In the genomic region with DNA sequence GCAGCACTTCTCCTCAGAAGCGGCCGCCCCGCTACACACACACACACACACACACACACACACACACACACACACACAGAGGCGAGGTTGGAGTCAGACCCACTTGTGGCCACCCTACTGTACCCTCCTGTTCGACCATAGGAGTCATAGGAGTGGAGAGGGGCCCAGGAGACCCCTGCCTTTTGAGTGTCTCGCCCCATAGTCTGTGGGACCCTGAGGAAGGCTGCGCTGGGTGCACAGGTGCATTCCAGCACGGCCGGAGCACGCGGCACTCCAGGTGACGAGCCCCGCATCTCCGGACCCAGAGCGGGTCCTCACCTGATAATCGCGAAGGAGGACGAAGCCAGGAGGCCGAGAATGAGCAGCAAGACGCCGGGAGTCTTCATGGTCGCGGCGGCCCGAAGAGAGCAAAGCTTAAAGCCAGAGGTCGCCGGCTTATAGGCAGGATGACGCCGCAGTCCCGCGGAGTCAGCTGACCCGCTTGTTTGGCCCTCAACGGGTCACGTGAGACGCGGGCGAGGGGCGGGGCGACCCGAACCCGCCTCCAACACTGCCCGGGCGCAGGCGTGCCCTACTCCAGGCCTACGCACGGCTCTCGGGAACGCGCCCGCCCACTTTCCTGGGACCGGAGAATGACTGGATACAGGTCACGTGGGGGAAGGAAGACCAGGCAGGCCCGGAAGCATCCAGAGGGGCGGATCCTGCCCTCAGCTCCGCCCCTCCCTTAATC, we compare ENCODE assay signal across 8 mouse cellular contexts. TPM values are rescaled to one million over a fixed set of nuclear protein-coding genes. Genes with fewer than 3 reads are reported as not detected.
DNase-seq lines count a peak whose midpoint lies in the region; ATAC-seq and TF ChIP-seq lines count a peak whose summit lies in the region.

TSS of gene Ctsd (minus strand) at position 620 of the 730 bp plus-strand sequence.

- H3K9me3 ChIP-seq in erythroblast, embryonic 14.5 days (ENCODE audit: control insufficient read depth, low read length): no peaks in the 10 kb centered on the region
- H3K9me3 ChIP-seq in heart, embryonic 12.5 days (replicated peaks): no peaks in the 10 kb centered on the region
- H3K9me3 ChIP-seq in kidney, postnatal 0 days (replicated peaks; ENCODE audit: low read length): no peaks in the 10 kb centered on the region
- H3K9me3 ChIP-seq in liver, embryonic 11.5 days (ENCODE audit: control insufficient read depth, low read length): no peaks in the 10 kb centered on the region
- H3K9me3 ChIP-seq in stomach, embryonic 14.5 days (ENCODE audit: control insufficient read depth, low read depth, low read length): no peaks in the 10 kb centered on the region

- H3K27me3 ChIP-seq in C2C12 (ENCODE audit: control insufficient read depth, insufficient read depth, insufficient read length): no peaks in the 10 kb centered on the region
- no peaks in the 10 kb centered on the region for H3K27me3 ChIP-seq in erythroblast, embryonic 14.5 days (ENCODE audit: control insufficient read depth)
- H3K27me3 ChIP-seq in heart, embryonic 12.5 days (replicated peaks): no peaks in the 10 kb centered on the region
- no peaks in the 10 kb centered on the region for H3K27me3 ChIP-seq in kidney, postnatal 0 days (ENCODE audit: insufficient read depth, low read length)
- no peaks in the 10 kb centered on the region for H3K27me3 ChIP-seq in liver, embryonic 11.5 days (replicated peaks; ENCODE audit: control insufficient read depth, insufficient read depth, low read length)
- no peaks in the 10 kb centered on the region for H3K27me3 ChIP-seq in stomach, embryonic 14.5 days (ENCODE audit: control insufficient read depth, insufficient read depth, low read length)

- no peak for TF ChIP-seq CTCF in C2C12 (IDR thresholded peaks at IDR 0.05; ENCODE audit: control insufficient read depth, insufficient read depth, insufficient read length)
- no peak for TF ChIP-seq CTCF in brain, embryonic 14.5 days (IDR thresholded peaks at IDR 0.05; ENCODE audit: borderline replicate concordance, extremely low read depth, insufficient read depth, insufficient read length)
- 0 out of 2 replicates have a peak, but pooled peaks have one; percentile 7 for TF ChIP-seq CTCF in kidney, postnatal 0 days (IDR thresholded peaks at IDR 0.05; ENCODE audit: low read depth)

- peak within 1 kb of the TSS; percentile 86 for H3K9ac ChIP-seq in heart, embryonic 12.5 days
- peak within 1 kb of the TSS; percentile 75 for H3K9ac ChIP-seq in kidney, postnatal 0 days (ENCODE audit: low read depth, low read length)
- H3K9ac ChIP-seq in liver, embryonic 11.5 days (ENCODE audit: low read depth, low read length): peak within 1 kb of the TSS; percentile 65
- peak within 1 kb of the TSS; percentile 61 for H3K9ac ChIP-seq in stomach, embryonic 14.5 days (replicated peaks; ENCODE audit: low read depth, low read length)

- H3K79me2 ChIP-seq in C2C12 (ENCODE audit: control insufficient read depth, insufficient read depth): peaks cover 31% of the 10 kb centered on the region

- peak within 1 kb of the TSS; percentile 74 for H3K27ac ChIP-seq in heart, embryonic 12.5 days (ENCODE audit: poor library complexity, severe bottlenecking)
- peak within 1 kb of the TSS; percentile 67 for H3K27ac ChIP-seq in kidney, postnatal 0 days
- peak within 1 kb of the TSS; percentile 78 for H3K27ac ChIP-seq in liver, embryonic 11.5 days (ENCODE audit: low read depth, low read length)
- H3K27ac ChIP-seq in stomach, embryonic 14.5 days (ENCODE audit: low read length): peak within 1 kb of the TSS; percentile 76

- H3K79me3 ChIP-seq in C2C12 (ENCODE audit: low read depth): peaks cover 18% of the 10 kb centered on the region

- H3K4me3 ChIP-seq in C2C12 (ENCODE audit: insufficient read depth, poor library complexity, severe bottlenecking): peak within 1 kb of the TSS; percentile 65
- peak within 1 kb of the TSS; percentile 80 for H3K4me3 ChIP-seq in erythroblast, embryonic 14.5 days (replicated peaks)
- peak within 1 kb of the TSS; percentile 77 for H3K4me3 ChIP-seq in heart, embryonic 12.5 days
- peak within 1 kb of the TSS; percentile 61 for H3K4me3 ChIP-seq in kidney, postnatal 0 days (replicated peaks; ENCODE audit: low read depth, low read length)
- peak within 1 kb of the TSS; percentile 58 for H3K4me3 ChIP-seq in liver, embryonic 11.5 days (ENCODE audit: low read depth, low read length)
- peak within 1 kb of the TSS; percentile 64 for H3K4me3 ChIP-seq in stomach, embryonic 14.5 days (ENCODE audit: low read depth, low read length)

- H3ac ChIP-seq in C2C12 (ENCODE audit: control insufficient read depth, insufficient read length, low read depth): peak within 1 kb of the TSS; percentile 85

- peaks cover 90% of the 10 kb centered on the region for H3K4me1 ChIP-seq in erythroblast, embryonic 14.5 days (ENCODE audit: control insufficient read depth)
- H3K4me1 ChIP-seq in heart, embryonic 12.5 days (replicated peaks): peaks cover 27% of the 10 kb centered on the region
- H3K4me1 ChIP-seq in kidney, postnatal 0 days (replicated peaks; ENCODE audit: insufficient read depth, low read length): peaks cover 16% of the 10 kb centered on the region
- peaks cover 23% of the 10 kb centered on the region for H3K4me1 ChIP-seq in liver, embryonic 11.5 days (replicated peaks; ENCODE audit: control insufficient read depth, insufficient read depth, low read length)
- H3K4me1 ChIP-seq in stomach, embryonic 14.5 days (ENCODE audit: control insufficient read depth, insufficient read depth, low read length): peaks cover 15% of the 10 kb centered on the region

- H3K36me3 ChIP-seq in C2C12 (ENCODE audit: control insufficient read depth, insufficient read depth): peaks cover 26% of the 10 kb centered on the region
- H3K36me3 ChIP-seq in erythroblast, embryonic 14.5 days (ENCODE audit: control insufficient read depth): peaks cover 43% of the 10 kb centered on the region
- peaks cover 31% of the 10 kb centered on the region for H3K36me3 ChIP-seq in heart, embryonic 12.5 days
- peaks cover 24% of the 10 kb centered on the region for H3K36me3 ChIP-seq in kidney, postnatal 0 days (ENCODE audit: insufficient read depth, low read length)
- peaks cover 25% of the 10 kb centered on the region for H3K36me3 ChIP-seq in liver, embryonic 11.5 days (ENCODE audit: control insufficient read depth, insufficient read depth, low read length)
- H3K36me3 ChIP-seq in stomach, embryonic 14.5 days (ENCODE audit: control insufficient read depth, insufficient read depth, low read length): peaks cover 27% of the 10 kb centered on the region

- peak within 1 kb of the TSS; percentile 93 for H3K4me2 ChIP-seq in heart, embryonic 12.5 days
- H3K4me2 ChIP-seq in kidney, postnatal 0 days (ENCODE audit: low read length): peak within 1 kb of the TSS; percentile 87
- H3K4me2 ChIP-seq in liver, embryonic 11.5 days: peak within 1 kb of the TSS; percentile 89
- H3K4me2 ChIP-seq in stomach, embryonic 14.5 days (replicated peaks; ENCODE audit: low read depth, low read length): peak within 1 kb of the TSS; percentile 85

- TF ChIP-seq POLR2A in brain, embryonic 14.5 days (IDR thresholded peaks at IDR 0.05; ENCODE audit: borderline replicate concordance, extremely low read depth, insufficient read depth, insufficient read length, poor library complexity, severe bottlenecking): peak; percentile 45; the same call in 1 of the 2 replicates

- under 1% methylated on average over 55 of the region's 55 CpGs for WGBS in heart, embryonic 12.5 days
- 1% methylated on average over 55 of the region's 55 CpGs for whole genome bisulfite sequencing in kidney, postnatal 0 days
- WGBS in liver, embryonic 11.5 days: under 1% methylated on average over 55 of the region's 55 CpGs
- under 1% methylated on average over 55 of the region's 55 CpGs for WGBS in stomach, embryonic 14.5 days

- ATAC-seq in heart, embryonic 12.5 days (ENCODE audit: insufficient number of reproducible peaks, low FRiP score): peak; percentile 95
- ATAC-seq in kidney, postnatal 0 days (replicated peaks; ENCODE audit: low FRiP score, low read depth): peak; percentile 98
- peak; percentile 92 for ATAC-seq in liver, embryonic 11.5 days (replicated peaks; ENCODE audit: low FRiP score)
- peak; percentile 96 for ATAC-seq in stomach, embryonic 14.5 days (ENCODE audit: insufficient number of reproducible peaks, insufficient read depth, low FRiP score, low read depth)

- DNase-seq in brain, embryonic 14.5 days (ENCODE audit: low read depth): peak; percentile 99
- peak; percentile 99 for DNase-seq in kidney, postnatal 0 days (ENCODE audit: low spot score)
- DNase-seq in liver, embryonic 11.5 days (ENCODE audit: low spot score): peak; percentile 98
- peak; percentile 88 for DNase-seq in naive thymus-derived CD4-positive, alpha-beta T cell, adult 2 months (ENCODE audit: low read depth)

TF ChIP-seq in C2C12, 6 proteins besides CTCF, POLR2A, EP300 and RAD21:
- no peak for TF ChIP-seq MYOG (IDR thresholded peaks at IDR 0.05; ENCODE audit: control insufficient read depth, extremely low read depth, insufficient read length)
- TF ChIP-seq USF1 (IDR thresholded peaks at IDR 0.05; ENCODE audit: low read depth): peak; percentile 97
- peak; percentile 53 for TF ChIP-seq MAX (IDR thresholded peaks at IDR 0.05)

RNA-seq across cellular contexts. Expression of gene Ctsd, which starts in this region (rescaled TPM):
- 384 TPM for polyA plus RNA-seq in C2C12 (2012; fragmentation: generic; extraction: Trizol)
- polyA plus RNA-seq in brain, embryonic 14.5 days (2012; rRNA removed): 186 and 216 TPM in 2 replicates
- 14.4 and 21.7 TPM in 2 replicates for polyA plus RNA-seq in erythroblast, embryonic 14.5 days (2012)
- polyA plus RNA-seq in heart, embryonic 12.5 days (2016; fragmentation: Nextera tagmentation; extraction: Ambion mirVana): 431 and 436 TPM in 2 replicates
- 575 and 586 TPM in 2 replicates for polyA plus RNA-seq in kidney, postnatal 0 days (2015; fragmentation: Nextera tagmentation; extraction: Ambion mirVana)
- polyA plus RNA-seq in liver, embryonic 11.5 days (2014; fragmentation: Nextera tagmentation; extraction: Ambion mirVana): 316 and 340 TPM in 2 replicates
- polyA plus RNA-seq in stomach, embryonic 14.5 days (2014; fragmentation: Nextera tagmentation; extraction: Ambion mirVana): 267 and 273 TPM in 2 replicates

Comparison
In these comparisons a context has a peak if more than half of its experiments do, and no peak if none do; other contexts are left out.
1. Peak in every context shown above with its lines: DNase-seq, ATAC-seq, H3K4me3 ChIP-seq and H3K27ac ChIP-seq.